Mouse (Mus musculus) hindbrain, postnatal 0 days (tissue): ENCODE data around the gene Taf11. TPM values are rescaled to one million over a fixed set of nuclear protein-coding genes. Genes with fewer than 3 reads are reported as not detected.
A peak's percentile ranks its signal among the peaks of the same experiment; 100 is the strongest.

ENCODE experiments used
- ATAC-seq: fragments of 200-750 bp; cut with Nextera tagmentation; 2 replicates; pipeline ENCODE4 v1.8.0; 2017; ENCODE audit warnings: mild to moderate bottlenecking, moderate TSS enrichment, moderate library complexity
- DNase-seq: peaks from one replicate; pipeline ENCODE4 v3.0.0-alpha.2; 2015; ENCODE audit warnings: low spot score
- H3K27ac ChIP-seq: fragments of 300-500 bp; sonication (generic); 2 replicates; pipeline ENCODE4 v1.5.1; 2014; ENCODE audit warnings: mild to moderate bottlenecking
- H3K27me3 ChIP-seq: fragments of 300-500 bp; sonication (generic); 2 replicates; pipeline ENCODE4 v1.6.1; 2014; ENCODE audit warnings: low read length, mixed read lengths; ENCODE audit not compliant: insufficient read depth
- H3K36me3 ChIP-seq: fragments of 300-500 bp; sonication (generic); 2 replicates; pipeline ENCODE4 v1.6.1; 2014; ENCODE audit warnings: low read length, mixed read lengths; ENCODE audit not compliant: insufficient read depth
- H3K4me1 ChIP-seq: fragments of 300-500 bp; sonication (generic); 2 replicates; pipeline ENCODE4 v1.6.1; 2014; ENCODE audit warnings: antibody characterized with exemption, low read length, mixed read lengths; ENCODE audit not compliant: insufficient read depth
- H3K4me2 ChIP-seq: fragments of 300-500 bp; sonication (generic); 2 replicates; pipeline ENCODE4 v1.6.1; 2014; ENCODE audit warnings: low read depth, mild to moderate bottlenecking, low read length, moderate library complexity, mixed read lengths
- H3K4me3 ChIP-seq: fragments of 300-500 bp; sonication (generic); 2 replicates; pipeline ENCODE4 v1.5.1; 2014; ENCODE audit warnings: low read length
- H3K9ac ChIP-seq: fragments of 300-500 bp; sonication (generic); replicated peaks from 2 replicates; pipeline ENCODE4 v1.6.1; 2014; ENCODE audit warnings: mild to moderate bottlenecking, low read length, moderate library complexity, mixed read lengths
- H3K9me3 ChIP-seq: fragments of 300-500 bp; sonication (generic); 2 replicates; pipeline ENCODE4 v1.6.1; 2016; ENCODE audit warnings: low read length, mixed read lengths
- CTCF ChIP-seq: IDR thresholded peaks from 2 replicates; pipeline ENCODE4 v1.5.1; 2016; ENCODE audit warnings: antibody characterized with exemption, control low read depth, low read depth
- WGBS: fragments of 180-500 bp; shearing (Covaris S2); extraction: QIAGEN DNeasy Blood & Tissue Kit; methylation state at CpG from one replicate; pipeline ENCODE4 v1.1.7; 2014; 5-methylcytosine and 5-hydroxymethylcytosine counted together
- polyA plus RNA-seq: library from polyadenylated mRNA; unstranded; fragments of >200 nt; fragmentation: Nextera tagmentation; extraction: Ambion mirVana; gene quantifications from 2 replicates; pipeline ENCODE4 v1.2.1, GENCODE M21; 2015
- total RNA-seq: library from RNA; depleted of rRNA; stranded (reverse); fragments of >200 nt; gene quantifications from 2 replicates; pipeline ENCODE4 v1.2.3, GENCODE M21; 2014

Gene Taf11
- total and polyA plus RNA-seq, 2 experiments from 2014 or later, result 15.3 to 54.6 TPM

GRCm38 (mm10) chr17:27874510-27874909, 35.1 kb downstream of the Taf11 start:
- H3K9me3 ChIP-seq, result no peaks in the 10 kb centered on the region
- no peak for ATAC-seq
- no peaks in the 10 kb centered on the region for H3K4me1 ChIP-seq
- 0 out of 2 replicates have a peak, but pooled peaks cover 4% of the 10 kb centered on the region for H3K36me3 ChIP-seq
- no peak for DNase-seq
- H3K27me3 ChIP-seq, result no peaks in the 10 kb centered on the region
- no peak for TF ChIP-seq CTCF
- 73% methylated on average over 5 of the region's 5 CpGs for WGBS
- H3K4me2 ChIP-seq, result no peak overlapping the region
- H3K9ac ChIP-seq, result no peak overlapping the region
- no peak overlapping the region for H3K27ac ChIP-seq
- no peak overlapping the region for H3K4me3 ChIP-seq

- ATAC-seq (no peak), DNase-seq (no peak)
- 77% methylated on average over 3 of the region's 3 CpGs for WGBS
- Histone ChIP-seq H3K4me3 (no peak overlapping the region), H3K36me3 (no peaks in the 10 kb centered on the region), H3K9ac (no peak overlapping the region), H3K4me1 (no peaks in the 10 kb centered on the region), H3K27ac (no peak overlapping the region), H3K4me2 (no peak overlapping the region), H3K27me3 (no peaks in the 10 kb centered on the region), H3K9me3 (no peaks in the 10 kb centered on the region)
- no peak for TF ChIP-seq CTCF
These were observed 36.1 kb downstream of the Taf11 start for GRCm38 (mm10) chr17:27873583-27873982.

GRCm38 (mm10) chr17:27871851-27872250, 37.8 kb downstream of the Taf11 start:
- DNase-seq, result no peak
- no peak overlapping the region for H3K27ac ChIP-seq
- H3K9me3 ChIP-seq, result no peaks in the 10 kb centered on the region
- no peaks in the 10 kb centered on the region for H3K4me1 ChIP-seq
- WGBS, result 79% methylated on average over 3 of the region's 3 CpGs
- no peak overlapping the region for H3K4me2 ChIP-seq
- no peak overlapping the region for H3K4me3 ChIP-seq
- H3K9ac ChIP-seq, result no peak overlapping the region
- H3K36me3 ChIP-seq, result no peaks in the 10 kb centered on the region
- no peak for TF ChIP-seq CTCF
- no peak for ATAC-seq
- no peaks in the 10 kb centered on the region for H3K27me3 ChIP-seq

GRCm38 (mm10) chr17:27866737-27867136, 42.9 kb downstream of the Taf11 start:
- Histone ChIP-seq H3K4me1 (no peaks in the 10 kb centered on the region), H3K9ac (no peak overlapping the region), H3K4me3 (no peak overlapping the region), H3K27me3 (no peaks in the 10 kb centered on the region), H3K27ac (no peak overlapping the region), H3K4me2 (no peak overlapping the region), H3K36me3 (no peaks in the 10 kb centered on the region), H3K9me3 (no peaks in the 10 kb centered on the region)
- 87% methylated on average over 4 of the region's 4 CpGs for WGBS
- no peak for ATAC-seq
- no peak for TF ChIP-seq CTCF
- no peak for DNase-seq

GRCm38 (mm10) chr17:27865461-27865860, 44.2 kb downstream of the Taf11 start:
- no peak overlapping the region for H3K9ac ChIP-seq
- no peak overlapping the region for H3K4me2 ChIP-seq
- no peak overlapping the region for H3K27ac ChIP-seq
- DNase-seq (no peak), ATAC-seq (no peak)
- peak; percentile 20 for TF ChIP-seq CTCF
- H3K36me3 ChIP-seq, result no peaks in the 10 kb centered on the region
- 90% methylated on average over 2 of the region's 2 CpGs for WGBS
- H3K27me3 ChIP-seq, result no peaks in the 10 kb centered on the region
- no peak overlapping the region for H3K4me3 ChIP-seq
- H3K9me3 ChIP-seq, result no peaks in the 10 kb centered on the region
- no peaks in the 10 kb centered on the region for H3K4me1 ChIP-seq

- peaks cover 17% of the 10 kb centered on the region for H3K4me1 ChIP-seq
- no peaks in the 10 kb centered on the region for H3K36me3 ChIP-seq
- no peaks in the 10 kb centered on the region for H3K9me3 ChIP-seq
- no peaks in the 10 kb centered on the region for H3K27me3 ChIP-seq
- no peak for TF ChIP-seq CTCF
- WGBS, result 39% methylated on average over 2 of the region's 2 CpGs
- H3K4me3 ChIP-seq, result no peak overlapping the region
- no peak overlapping the region for H3K9ac ChIP-seq
- DNase-seq (no peak), ATAC-seq (no peak)
- 0 out of 2 replicates have a peak overlapping the region, but pooled peaks have one; percentile 18 for H3K4me2 ChIP-seq
- no peak overlapping the region for H3K27ac ChIP-seq
These were observed 50.5 kb downstream of the Taf11 start for GRCm38 (mm10) chr17:27859131-27859530.

- Histone ChIP-seq H3K27me3 (no peaks in the 10 kb centered on the region), H3K4me3 (peak overlapping the region; percentile 91), H3K9ac (peak overlapping the region; percentile 85; the same call in 1 of the 2 replicates), H3K27ac (0 out of 2 replicates have a peak overlapping the region, but pooled peaks have one; percentile 86), H3K9me3 (no peaks in the 10 kb centered on the region), H3K4me2 (peak overlapping the region; percentile 62), H3K4me1 (peaks cover 17% of the 10 kb centered on the region), H3K36me3 (no peaks in the 10 kb centered on the region)
- DNase-seq (no peak), ATAC-seq (no peak)
- WGBS, result 42% methylated on average over 11 of the region's 11 CpGs
- no peak for TF ChIP-seq CTCF
These were observed 51.8 kb downstream of the Taf11 start for GRCm38 (mm10) chr17:27857649-27858475.
